Mouse (Mus musculus): ENCODE data around the gene Pgap2.

Gene Pgap2

DNA sequence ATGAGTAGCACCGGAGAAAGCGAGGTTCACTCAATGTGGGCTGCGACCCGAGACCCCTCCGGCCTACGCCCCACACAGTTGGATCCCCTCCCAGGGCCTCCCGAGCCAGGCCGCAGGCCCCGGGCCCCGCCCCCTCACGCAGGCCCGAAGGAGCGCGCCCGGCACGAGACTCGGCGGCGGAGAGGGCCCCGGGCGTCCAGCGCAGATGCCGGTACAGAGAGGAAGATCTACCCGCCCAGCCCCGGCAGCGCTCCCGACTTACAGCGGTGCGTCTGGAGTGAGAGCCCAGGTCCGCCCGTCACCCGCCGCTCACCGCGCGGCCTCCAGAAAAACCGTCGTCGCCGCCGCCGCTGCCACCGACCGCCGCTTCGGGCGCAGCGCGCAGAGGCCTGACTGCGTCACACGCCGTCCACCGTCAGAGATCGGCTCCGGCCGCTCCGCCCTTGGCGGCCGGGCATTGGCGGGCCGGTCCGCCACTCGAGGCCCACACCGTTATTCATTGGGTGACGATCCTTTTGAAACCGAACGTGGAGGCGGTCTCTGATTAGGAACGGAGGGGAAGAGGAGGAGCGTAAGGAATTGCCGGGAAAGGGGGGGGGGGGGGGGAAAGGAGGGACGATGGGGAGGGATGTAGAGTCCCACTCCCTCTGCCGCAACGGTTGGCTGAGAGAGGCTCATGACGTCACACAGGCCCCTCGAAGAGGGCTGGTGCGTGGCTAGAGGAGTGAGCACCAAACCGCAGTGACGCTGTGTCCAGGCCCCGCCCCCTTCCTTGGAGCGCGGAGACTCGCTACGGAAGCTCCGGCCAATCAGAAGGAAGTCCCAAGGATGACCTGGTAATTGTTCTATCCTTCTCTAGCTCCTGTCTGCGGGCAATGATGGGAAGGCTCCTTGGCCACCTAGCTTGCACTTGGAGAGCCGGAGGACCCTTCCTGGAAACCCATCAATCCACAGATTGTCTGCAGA, at the start of gene Pgap2, which contains the start of gene Nup98:
Pgap2 (plus strand) TSS at position 453 of the 966 bp plus-strand sequence.
Nup98 (minus strand) TSS at position 421 of the 966 bp plus-strand sequence.
- peak; percentile 98 to 99 for DNase-seq

DNA sequence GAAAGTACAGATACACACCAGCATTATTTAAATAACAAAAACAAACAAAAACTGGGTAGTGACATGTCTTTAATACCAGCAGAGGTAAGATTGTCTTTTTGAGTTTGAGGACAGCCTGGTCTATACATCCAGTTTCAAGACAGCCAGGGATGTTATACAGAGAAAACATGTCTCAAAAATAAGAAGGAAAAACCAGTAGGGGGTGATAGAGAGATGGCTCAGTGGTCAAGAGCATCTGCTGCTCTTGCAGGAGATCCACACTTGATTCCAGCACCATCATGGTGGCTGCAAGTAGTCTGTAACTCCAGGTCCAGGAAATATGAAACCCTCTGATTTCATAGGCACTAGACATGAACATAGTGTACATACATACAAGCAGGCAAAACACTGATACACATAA, 39.7 kb upstream of the Pgap2 start:
- no peak for DNase-seq

DNA sequence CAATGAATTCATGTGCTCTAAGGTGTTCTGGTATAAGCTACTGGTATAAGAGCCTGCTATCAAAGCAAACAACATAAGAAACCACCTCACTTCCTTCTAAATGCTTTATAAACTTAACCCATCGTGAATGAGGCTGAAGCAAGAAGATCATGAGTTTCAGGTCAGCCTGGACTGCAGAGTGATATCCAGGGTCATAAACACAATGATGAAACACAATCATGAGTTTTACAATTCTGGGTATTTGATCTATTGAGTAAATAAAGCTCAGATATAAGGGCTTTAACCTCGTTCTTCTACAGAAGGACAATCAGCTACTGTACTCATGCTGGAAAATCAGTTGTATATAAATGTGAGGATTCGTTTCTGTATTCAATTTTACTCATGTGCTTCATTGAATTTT, 26.2 kb upstream of the Pgap2 start:
- no peak for DNase-seq

DNA sequence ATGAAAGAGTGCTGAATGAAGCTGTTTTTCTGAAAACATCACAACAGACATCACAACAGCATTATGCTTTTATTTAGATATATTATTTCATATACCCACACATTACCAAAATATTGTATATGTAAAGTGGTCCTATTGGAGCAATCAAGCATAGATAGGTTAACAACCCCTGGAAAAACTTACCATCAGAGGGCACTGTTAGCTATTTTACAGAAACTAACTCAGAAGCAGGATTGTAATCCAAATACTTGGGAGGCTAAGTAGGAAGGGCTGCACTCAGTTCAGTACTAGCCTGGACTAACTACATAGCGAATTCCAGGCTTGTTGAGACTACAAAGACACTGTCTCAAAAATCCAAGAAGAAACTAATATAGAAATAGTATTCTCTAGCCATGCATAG, 17.7 kb upstream of the Pgap2 start:
- no peak for DNase-seq

DNA sequence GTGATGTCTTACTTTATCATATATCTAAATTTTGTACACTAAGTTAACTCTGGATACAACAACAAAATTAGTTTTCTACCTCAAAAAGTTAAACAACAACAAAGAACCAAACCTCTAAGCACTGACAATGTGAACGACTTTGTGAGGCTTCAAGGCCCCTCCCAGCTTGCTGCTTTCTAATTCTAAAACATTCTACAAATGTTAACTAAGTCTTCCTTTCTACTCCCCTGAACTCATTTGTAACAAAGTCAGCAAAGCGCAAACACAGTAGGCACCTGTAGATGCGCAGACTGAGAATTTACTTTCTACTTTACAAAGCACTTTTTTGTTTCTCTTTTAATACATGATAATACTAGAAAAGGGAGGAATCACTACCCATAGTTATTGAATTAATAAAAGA, 9.4 kb upstream of the Pgap2 start:
- DNase-seq = no peak

DNA sequence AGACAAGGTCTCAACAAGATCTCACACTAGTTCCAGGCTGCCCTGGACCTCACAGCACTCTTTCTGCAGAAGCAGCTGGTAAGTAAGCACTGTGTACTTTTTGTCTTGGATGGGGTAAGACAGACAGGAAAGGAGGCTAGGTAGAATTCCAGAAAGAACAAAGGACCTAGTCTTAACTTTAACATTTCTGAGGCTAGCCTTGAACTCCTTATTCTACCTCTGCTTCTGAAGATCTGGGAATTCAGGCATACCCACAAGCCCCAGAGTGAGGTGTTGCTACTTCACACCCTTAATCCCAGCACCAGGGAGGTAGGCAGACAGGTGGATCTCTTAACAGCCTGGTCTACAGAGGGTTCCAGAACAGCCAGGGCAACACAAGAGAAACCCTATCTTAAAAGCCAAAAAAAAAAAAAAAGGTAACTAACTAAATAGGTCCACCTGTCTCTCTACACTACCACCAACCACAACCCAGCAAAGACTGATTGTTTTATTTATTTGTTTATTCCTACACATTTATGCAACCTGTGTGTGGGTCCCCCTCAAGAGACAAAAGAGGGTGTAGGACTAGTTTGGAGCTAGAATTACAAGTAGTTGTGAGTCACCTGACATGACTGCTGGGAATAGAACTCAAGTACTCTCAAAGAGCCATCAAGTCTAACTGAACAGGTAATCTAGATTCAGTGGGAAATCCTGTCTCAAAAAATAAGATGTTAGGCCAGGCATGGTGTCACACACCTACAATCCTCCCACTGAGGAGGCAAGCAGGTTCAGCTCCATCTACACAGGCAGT, 8.8 kb upstream of the Pgap2 start:
- no peak for DNase-seq

DNA sequence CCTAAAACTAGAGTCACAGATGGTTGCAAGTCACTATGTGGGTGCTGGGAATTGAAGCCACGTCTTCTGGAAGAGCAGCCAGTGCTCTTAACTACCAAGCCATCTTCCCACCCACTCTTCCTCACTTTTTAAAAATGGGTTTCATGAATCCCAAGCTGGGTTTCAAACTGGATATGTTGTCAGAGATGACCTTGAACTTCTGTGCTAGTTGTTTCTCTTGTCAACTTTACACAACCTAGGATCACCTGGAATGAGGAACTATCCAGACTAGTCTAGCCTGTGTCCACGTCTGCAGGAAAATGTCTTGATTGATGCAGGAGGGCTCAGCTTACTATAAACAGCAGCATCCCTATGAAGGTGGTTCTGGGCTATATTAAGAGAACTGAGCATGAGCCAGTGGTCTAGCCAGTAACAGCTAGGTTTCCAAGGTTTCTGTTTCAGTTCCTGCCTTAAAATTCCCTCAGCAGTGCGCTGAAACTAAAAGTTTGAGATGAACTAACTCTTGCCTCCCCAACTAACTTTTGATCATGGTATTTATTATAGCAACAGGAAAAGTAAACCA, 5.6 kb upstream of the Pgap2 start:
- DNase-seq = no peak

DNA sequence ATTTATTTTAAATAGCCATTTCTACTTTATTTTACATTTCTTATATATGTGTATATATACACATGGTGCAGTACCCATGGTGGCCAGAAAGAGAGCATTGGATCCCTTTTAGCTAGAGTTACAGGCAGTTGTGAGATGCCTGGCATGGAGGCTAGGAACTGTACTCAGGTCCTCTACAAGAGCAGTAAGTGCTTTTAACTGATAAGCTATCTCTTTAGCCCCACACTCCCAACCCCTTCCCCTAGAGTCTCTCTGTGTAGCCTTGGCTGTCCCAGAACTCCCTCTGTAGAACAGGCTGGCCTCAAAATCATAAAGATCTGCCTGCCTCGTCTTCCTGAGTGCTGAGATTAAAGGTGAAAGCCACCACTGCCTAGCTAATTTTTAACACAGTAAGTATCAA, 4.4 kb upstream of the Pgap2 start:
- DNase-seq = no peak

DNA sequence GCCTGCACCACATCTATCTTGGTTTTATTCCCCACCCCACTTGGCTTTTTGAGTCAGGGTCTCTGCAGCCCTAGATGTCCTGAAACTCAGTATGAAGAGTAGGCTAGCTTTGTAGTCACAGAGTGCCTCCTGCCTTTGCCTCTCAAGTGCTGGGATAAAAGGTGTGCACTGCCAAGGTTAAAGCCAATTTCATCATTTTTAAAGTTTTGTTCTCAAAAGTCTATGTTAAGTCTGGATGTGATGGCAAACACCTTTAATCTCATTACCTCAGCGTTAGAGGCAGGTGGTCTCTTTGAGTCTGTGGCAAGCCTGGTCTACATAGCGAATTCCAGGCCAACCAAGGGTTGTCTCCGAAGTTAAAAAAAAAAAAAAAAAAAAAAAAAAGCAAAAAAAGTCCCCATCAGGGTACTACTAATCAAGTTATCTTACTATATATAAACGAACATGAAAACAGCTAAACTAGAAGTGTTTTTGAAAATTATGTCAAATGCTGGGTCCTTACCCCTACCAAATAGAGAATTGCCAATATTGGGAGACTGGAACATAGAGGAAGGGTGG, 1.1 kb upstream of the Pgap2 start:
- DNase-seq = no peak

DNA sequence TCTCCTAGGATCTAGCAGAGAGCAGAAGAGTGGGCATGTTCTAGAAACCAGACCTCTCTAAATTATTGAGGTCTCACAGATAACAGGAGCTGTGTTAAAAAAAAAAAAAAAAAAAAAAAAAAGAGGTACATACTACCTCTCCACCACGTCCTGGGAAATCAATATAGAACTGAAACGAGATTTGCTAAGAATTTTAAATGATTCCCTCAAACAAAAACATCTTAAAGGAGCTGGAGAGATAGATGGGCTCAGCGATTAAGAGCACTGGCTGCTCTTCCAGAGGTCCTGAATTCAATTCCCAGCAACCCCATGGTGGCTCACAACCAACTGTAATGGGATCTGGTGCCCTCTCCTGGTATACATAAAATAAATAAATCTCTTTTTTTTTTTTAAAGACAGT, 1.1 kb downstream of the Pgap2 start:
- DNase-seq = no peak

DNA sequence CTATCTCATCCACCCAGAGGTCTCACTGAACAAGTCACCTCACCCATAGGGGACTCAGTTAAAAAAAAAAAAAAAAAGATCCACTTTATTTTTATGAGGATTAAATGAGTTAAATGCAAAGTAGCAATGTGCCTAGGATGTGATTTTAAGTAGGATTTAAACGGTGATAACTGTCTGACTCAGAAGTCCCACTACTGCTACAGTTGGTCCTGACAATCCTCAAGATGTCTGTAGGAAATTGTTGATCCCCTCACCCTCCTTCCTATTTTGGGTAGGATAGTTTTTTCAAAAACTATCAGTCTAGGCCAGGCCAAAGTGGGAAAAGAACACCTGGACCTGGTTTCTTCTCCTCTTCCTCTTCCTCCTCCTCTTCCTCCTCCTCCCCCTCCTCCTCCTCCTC, 11.9 kb downstream of the Pgap2 start:
- DNase-seq = no peak

DNA sequence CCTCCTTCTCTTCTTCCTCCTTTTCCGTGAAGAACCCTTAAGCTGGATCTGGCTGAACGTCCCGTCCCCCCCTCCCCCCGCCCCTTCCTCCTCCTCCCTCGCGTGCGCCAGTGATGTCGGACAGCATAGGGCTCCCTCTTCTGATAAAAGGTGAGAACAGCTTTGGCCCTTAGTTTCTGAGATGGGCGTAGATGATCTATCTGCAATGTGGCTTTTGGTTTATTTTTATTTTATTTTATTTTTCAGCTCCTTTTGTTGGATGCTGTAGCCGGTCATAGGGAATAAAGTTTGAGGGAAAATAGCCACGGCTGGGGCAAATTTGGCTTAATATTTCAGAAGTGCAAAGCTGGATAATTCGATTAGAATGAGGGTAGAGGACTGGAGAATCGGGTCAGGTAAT, 12.3 kb downstream of the Pgap2 start:
- peak; percentile 41 to 46 for DNase-seq

DNA sequence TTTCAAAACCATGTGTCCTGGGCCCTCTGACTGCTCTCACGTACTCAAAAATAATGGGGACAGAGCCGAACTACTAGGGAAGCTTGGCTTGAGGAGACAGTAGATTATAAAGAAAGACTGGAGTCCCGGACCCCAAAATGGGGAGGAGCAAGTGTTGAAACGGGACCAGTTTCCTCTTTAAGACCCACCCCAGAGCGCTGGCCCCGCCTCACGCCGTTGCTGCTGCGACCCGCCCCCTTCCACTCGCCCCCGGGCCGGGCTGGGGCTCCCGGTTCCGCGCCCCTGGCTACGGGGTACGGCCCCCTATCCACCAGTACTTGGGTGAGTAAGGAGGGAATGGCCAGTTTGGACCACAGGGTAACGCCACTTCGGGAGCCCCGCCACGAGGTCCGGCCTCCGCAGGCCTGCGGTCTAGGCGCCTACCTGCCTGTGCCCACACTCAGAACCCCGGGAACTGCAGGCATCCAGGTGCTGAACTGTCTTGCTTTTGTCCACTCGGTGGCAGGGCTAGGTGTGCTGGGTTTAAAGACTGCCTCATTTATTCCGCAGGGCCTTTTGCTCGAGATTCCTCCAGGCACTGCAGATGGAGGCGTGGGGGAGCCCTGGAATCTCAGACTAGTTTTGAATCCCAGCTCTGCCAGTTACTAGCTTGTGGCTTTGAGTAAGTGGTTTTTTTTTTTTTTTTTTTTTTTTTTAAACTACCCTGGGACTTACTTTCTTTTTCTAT, 13.0 kb downstream of the Pgap2 start:
- peak; percentile 65 to 76 for DNase-seq

DNA sequence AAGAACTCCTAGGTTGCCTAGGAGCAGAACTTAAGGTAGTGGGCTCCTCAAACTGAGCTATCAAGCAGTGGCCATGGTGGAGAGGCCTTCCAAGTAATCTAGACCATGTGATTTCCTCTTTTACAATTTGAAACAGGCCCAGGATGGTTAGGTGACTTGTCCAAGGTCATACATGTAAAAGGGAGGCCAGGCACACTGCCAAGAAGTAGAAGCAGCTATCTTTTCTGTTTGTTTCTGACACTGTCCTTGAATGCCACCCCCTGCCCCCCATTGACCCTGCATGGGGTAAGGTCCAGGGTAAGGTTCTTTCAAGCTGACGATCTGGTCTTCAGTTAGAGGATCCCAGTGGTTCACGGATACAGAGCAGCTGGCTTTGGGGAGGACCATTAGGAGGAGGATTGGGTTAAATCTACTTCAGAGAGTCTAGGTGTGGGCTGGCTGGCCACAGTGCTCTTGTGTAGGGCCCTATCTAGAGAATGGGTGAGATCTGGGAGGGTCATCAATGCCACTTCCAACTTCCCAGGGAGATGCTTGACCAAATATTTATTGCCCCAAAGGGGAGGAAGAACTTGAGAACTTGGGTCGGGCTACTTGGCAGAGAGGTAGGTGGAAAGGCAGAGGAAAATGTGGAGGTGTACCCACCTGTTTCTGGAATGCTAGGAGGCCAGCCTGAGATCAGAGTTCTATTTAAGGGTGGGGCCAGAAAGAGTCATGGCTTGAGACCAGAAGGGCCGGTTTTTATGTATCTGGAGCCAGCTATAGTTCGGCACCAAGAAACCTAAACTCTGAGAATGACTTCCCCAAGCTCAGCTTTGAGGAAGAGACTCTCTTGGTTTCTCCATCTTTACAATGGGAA, 14.1 kb downstream of the Pgap2 start:
- DNase-seq = no peak

DNA sequence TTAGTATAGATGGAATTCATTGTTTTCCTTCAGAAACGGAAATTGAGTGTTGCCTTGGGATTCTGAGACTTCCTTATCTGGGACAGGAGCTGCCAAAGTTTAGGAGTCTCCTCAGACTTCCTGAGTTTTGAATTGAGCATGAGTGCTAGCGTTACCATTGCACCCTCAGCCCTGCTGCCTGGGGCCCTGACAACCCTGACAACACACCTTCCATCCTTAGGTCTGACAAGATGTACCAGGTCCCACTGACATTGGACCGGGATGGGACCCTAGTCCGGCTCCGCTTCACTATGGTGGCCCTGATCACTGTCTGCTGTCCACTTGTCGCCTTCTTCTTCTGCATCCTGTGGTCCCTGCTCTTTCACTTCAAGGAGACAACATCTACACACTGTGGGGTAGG, 16.0 kb downstream of the Pgap2 start:
- DNase-seq = no peak

DNA sequence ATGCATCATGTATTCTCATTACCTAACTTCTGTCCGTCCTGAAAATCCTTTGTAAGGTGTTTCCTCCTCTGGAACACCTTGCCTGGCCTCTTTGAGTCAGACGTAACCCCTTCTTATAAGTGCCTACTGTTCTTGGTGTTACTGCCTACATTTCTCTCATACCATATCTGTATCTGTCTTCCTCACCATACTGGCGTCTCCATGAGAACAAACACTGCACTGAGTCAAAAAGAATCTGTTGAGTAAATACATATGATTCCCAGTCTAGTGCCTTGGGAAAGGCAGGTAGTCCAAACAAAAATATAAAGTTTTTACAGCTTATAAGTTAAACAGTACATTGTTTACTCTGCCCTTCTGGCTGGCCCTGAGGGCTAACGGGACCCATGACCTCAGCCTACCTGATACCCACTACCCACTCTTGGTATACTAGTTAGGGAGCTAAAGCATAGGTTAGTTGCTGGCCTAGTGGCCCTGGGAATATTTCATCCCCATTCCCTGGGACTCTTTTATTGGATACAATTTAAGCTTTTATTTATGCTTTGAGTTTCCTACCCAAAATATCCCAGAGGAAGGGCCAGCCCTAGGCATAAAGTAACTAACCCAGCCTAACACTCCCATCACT, 18.2 kb downstream of the Pgap2 start:
- no peak for DNase-seq

DNA sequence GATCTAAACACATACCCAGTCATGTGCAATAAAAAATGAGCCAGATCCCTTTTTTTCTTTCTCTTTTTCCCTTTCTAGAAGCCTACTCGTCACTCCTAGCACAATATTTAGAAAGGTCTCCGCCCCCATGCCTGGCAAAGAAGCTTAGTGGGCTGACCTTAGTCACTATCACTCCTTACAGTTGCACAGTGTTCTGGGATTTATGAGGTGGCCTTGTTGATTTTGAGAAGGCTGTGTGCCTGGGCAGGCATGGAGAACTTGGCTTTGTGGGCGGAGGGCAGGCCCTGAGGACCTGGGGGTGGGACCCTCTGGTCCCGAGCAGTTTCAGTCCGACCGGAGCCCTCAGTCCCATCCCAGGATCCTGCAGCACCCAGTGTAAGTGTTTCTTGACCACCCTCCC, 19.8 kb downstream of the Pgap2 start:
- DNase-seq = no peak

DNA sequence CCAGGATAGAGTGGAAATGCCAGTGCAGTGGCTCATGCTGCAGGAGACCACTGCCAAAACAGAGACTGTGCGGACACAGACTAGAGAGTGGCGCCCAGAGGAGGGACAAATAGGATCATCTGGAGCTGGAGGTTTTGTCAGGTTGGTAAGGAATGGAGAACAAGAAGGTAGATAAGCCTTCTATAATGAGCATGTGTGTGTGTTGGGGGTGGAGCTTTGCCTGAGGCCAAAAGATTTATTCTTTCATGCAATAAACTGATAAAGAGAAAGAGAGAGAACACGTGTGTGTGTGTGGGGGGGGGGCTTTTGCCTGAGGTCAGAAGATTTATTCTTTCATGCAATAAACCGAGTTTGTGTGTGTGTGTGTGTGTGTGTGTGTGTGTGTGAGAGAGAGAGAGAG, 23.1 kb downstream of the Pgap2 start:
- DNase-seq = no peak

DNA sequence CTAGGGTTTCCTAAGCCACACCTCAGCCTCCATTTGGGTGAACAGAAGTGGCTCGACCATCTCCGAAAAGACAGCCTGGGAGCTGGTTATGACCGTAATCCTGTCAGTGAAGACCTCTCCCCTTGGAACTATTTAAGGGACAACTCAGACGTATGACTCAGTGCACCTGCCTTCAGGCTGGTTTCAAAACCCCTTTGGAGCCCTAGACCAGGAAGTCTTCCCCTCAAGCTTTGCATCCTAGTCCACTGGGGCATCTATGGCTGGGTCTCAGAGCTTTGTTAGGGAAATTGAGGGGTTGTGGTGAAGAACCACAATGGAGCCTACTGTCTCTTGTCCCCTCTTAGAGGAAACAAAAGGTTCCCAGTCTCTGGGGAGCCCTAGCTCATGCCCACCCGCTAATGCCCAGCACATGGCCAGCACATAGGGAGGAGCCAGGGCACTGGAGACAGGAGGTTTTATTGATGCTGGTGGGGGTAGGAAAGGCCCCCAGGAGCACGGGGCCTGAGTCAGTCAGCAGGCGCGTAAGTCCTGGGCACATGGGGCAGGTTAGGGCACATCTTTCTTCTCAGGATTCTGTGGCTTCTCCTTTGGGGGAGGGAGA, 28.8 kb downstream of the Pgap2 start:
- DNase-seq = no peak

DNA sequence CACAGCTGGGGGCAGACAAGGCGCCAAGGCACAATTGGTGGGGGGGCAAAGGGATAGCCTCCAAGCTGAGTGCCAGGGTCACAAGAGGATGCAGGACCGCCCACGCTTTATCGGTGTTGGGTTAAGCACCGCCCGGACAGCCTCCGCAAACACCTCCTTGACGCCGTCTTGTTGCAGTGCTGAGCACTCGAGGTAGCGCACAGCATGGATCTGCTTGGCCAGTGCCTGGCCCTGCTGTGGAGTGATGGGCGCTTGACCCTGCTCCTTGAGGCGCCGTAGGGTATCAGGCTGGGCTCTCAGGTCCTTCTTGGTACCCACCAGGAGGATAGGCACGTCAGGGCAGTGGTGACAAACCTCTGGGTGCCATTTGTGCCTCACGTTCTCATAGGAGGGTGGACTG, 29.6 kb downstream of the Pgap2 start:
- no peak for DNase-seq

DNA sequence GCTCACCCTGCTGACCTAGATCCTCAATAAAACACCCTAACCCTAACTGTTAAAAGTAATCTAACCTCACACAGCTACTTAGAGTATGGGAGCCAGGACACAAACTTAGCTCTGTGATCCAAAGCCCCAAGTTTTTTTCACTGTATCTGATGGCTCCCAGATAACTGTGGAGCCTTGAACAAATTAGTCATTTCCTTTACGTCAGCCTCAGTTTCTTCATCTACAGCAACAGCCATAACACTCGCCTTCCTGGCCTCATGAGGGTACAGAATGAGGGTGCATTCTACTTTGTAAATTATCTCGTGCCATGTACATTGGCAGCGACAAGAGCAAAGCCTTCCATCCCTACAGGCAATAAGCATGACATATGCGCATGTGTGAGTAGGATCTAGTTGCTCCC, 32.4 kb downstream of the Pgap2 start:
- no peak for DNase-seq
